Mouse (Mus musculus): ENCODE data around the gene Acap3. TPM values are rescaled to one million over a fixed set of nuclear protein-coding genes. Genes with fewer than 3 reads are reported as not detected.
A peak's percentile ranks its signal among the peaks of the same experiment; 100 is the strongest.

Acap3 gene
- polyA plus RNA-seq (2014; fragmentation: Nextera tagmentation; extraction: Ambion mirVana) = 67.8 and 76.7 TPM in 2 replicates

DNA sequence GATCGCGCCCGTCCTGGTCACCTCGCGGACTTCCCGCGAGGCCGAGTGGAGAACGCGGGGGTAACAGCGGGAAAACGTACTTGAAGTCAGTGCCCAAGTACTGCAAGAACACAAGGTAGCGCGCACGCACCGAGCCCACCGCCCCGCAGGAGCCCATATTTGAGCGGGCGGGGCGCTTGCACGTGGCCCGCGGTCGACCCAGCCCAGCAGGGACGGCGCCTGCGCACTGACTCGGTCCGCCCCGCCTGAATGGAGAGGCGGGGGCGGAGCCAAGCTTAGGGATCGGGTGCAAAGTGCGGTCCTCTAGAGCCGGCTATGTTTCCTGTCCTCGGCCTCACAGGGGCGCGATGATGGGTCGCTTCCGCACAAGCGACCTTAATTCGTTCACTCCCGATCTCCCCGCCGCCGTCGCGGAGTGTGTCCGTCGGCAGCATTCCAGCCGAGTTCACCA lies at the start of gene Acap3, which contains the start of gene Pusl1:
Gene Acap3, plus strand, starts transcription at position 272 of the 451 bp plus-strand sequence.
Gene Pusl1, minus strand, starts transcription at position 231 of the 451 bp plus-strand sequence.
- peak; percentile 83 for ATAC-seq (ENCODE audit: low read depth)
- H3K36me3 ChIP-seq (ENCODE audit: control insufficient read depth, insufficient read depth, low read length) = peaks cover 35% of the 10 kb centered on the region
- H3K4me1 ChIP-seq (ENCODE audit: control insufficient read depth, insufficient read depth, low read length) = peaks cover 34% of the 10 kb centered on the region

DNA sequence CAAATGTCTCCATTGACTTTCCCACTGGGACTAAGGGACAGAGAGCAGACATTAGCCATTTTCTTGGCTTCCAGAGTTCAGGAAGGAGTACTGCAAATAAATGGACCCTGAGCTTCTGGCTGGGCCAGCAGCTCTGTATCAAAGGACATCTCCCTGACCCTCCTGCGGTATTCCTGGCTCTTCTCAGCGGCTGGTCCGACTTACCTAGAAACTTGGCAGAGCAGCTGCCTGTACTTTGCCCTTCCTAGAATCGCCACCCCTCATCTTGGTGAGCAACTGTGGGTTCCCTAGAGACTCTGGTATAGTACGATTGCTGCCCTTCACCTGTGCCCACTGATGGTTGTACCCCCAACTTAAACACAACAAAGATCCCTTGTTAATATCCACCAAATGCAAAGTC lies 48.4 kb upstream of the Acap3 start:
- Histone ChIP-seq H3K4me1 (ENCODE audit: control insufficient read depth, insufficient read depth, low read length) (peaks cover 16% of the 10 kb centered on the region), H3K27ac (ENCODE audit: low read depth, low read length) (no peak overlapping the region), H3K4me3 (ENCODE audit: low read depth, low read length) (no peak overlapping the region), H3K27me3 (ENCODE audit: control insufficient read depth, insufficient read depth, low read length) (peaks cover 4% of the 10 kb centered on the region; the same call in 1 of the 2 replicates), H3K4me2 (ENCODE audit: low read depth, low read length) (no peak overlapping the region), H3K36me3 (ENCODE audit: control insufficient read depth, insufficient read depth, low read length) (peaks cover 4% of the 10 kb centered on the region; the same call in 1 of the 2 replicates), H3K9ac (replicated peaks; ENCODE audit: low read depth, low read length) (no peak overlapping the region), H3K9me3 (ENCODE audit: control insufficient read depth, low read length) (no peaks in the 10 kb centered on the region)
- ATAC-seq (ENCODE audit: low read depth) = no peak
- WGBS = 90% methylated on average over 5 of the region's 5 CpGs

More for the DNA sequence above, at the start of gene Acap3, which contains the start of gene Pusl1:
- H3K4me3 ChIP-seq (ENCODE audit: low read depth, low read length) = peak within 1 kb of the TSS; percentile 92
- peak within 1 kb of the TSS; percentile 98 for H3K4me2 ChIP-seq (ENCODE audit: low read depth, low read length)
- peak within 1 kb of the TSS; percentile 99 for H3K27ac ChIP-seq (ENCODE audit: low read depth, low read length)
- H3K9me3 ChIP-seq (ENCODE audit: control insufficient read depth, low read length) = no peaks in the 10 kb centered on the region
- under 1% methylated on average over 52 of the region's 52 CpGs for WGBS
- peak within 1 kb of the TSS; percentile 96 for H3K9ac ChIP-seq (replicated peaks; ENCODE audit: low read depth, low read length)
- no peaks in the 10 kb centered on the region for H3K27me3 ChIP-seq (ENCODE audit: control insufficient read depth, insufficient read depth, low read length)

DNA sequence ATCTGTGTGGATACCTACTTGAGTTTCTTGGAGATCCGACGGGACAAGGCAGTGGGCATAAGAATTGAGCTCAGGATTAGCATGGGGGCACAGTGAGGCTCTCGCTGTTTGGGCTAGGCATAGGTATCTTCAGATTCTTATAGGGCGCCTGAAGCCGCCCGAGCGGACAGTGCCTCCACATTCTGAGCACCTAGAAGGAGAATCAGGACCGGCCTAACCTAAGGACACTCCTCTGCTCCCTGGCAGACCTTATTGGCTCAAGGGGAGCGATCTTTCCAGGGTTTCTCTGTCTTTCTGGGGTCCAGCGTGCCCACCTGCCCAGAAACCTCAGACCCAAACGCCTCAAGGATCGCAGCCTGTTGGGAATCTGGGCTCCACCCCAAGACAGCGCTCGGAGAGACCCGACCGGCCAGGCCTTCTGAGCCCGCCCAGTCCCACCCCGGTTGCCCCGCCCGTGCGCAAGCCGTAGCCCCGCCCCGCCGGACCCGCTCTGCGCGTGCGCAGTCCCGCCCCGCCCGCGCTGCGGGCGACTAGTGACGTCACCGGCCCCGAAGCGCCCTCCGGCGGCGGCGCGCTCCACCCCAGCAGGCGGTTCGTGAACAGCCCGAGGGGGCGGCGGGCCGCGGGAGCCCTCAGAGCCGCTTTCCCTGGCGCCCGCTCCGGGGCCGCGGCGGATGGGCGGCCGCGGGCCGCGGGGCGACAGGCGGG lies 44.6 kb upstream of the Acap3 start, which contains the start of gene Dvl1:
Gene Dvl1, plus strand, starts transcription at position 532 of the 708 bp plus-strand sequence.
- H3K36me3 ChIP-seq (ENCODE audit: control insufficient read depth, insufficient read depth, low read length) = peaks cover 4% of the 10 kb centered on the region; the same call in 1 of the 2 replicates
- H3K9me3 ChIP-seq (ENCODE audit: control insufficient read depth, low read length) = no peaks in the 10 kb centered on the region
- peak within 1 kb of the TSS; percentile 81 for H3K27ac ChIP-seq (ENCODE audit: low read depth, low read length)
- no peaks in the 10 kb centered on the region for H3K27me3 ChIP-seq (ENCODE audit: control insufficient read depth, insufficient read depth, low read length)
- peak; percentile 89 for ATAC-seq (ENCODE audit: low read depth)
- H3K4me1 ChIP-seq (ENCODE audit: control insufficient read depth, insufficient read depth, low read length) = peaks cover 32% of the 10 kb centered on the region
- H3K9ac ChIP-seq (replicated peaks; ENCODE audit: low read depth, low read length) = peak within 1 kb of the TSS; percentile 88
- H3K4me2 ChIP-seq (ENCODE audit: low read depth, low read length) = peak within 1 kb of the TSS; percentile 89
- H3K4me3 ChIP-seq (ENCODE audit: low read depth, low read length) = peak within 1 kb of the TSS; percentile 88
- WGBS = 6% methylated on average over 47 of the region's 65 CpGs

DNA sequence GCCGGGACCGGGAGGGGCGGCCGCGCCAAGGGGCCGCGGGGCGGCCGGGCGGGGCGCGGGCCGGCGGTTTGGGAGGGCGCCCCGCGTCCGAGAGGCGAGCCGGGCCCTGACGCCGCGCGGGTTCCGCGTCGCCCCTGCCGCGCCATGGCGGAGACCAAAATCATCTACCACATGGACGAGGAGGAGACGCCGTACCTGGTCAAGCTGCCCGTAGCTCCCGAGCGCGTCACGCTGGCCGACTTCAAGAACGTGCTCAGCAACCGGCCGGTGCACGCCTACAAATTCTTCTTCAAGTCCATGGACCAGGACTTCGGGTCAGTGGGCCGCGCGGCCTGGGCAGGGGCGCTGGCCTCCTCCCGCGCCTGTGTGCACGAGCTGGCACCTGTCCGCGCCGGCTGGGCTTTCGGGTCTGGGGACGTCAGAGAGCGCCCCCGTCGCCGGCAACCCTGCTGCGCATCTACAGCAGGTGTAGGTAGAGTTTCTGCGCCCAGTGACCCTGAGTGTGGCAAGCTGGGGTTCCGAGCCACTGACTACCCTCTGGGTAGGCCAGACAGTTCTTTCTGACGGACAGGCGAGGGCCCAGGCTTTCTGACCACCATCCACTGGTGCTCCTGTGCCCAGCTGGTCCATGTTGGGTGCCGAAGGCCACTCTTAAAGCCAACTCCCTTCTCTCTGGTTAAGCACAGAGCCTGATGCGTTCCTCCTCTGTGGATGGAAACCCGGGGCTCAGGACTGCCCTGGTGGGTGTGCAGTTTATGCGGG lies 43.9 kb upstream of the Acap3 start:
- peak overlapping the region; percentile 81 for H3K27ac ChIP-seq (ENCODE audit: low read depth, low read length)
- ATAC-seq (ENCODE audit: low read depth) = peak; percentile 55
- no peaks in the 10 kb centered on the region for H3K27me3 ChIP-seq (ENCODE audit: control insufficient read depth, insufficient read depth, low read length)
- no peaks in the 10 kb centered on the region for H3K9me3 ChIP-seq (ENCODE audit: control insufficient read depth, low read length)
- H3K4me2 ChIP-seq (ENCODE audit: low read depth, low read length) = peak overlapping the region; percentile 89
- peak overlapping the region; percentile 88 for H3K4me3 ChIP-seq (ENCODE audit: low read depth, low read length)
- peaks cover 32% of the 10 kb centered on the region for H3K4me1 ChIP-seq (ENCODE audit: control insufficient read depth, insufficient read depth, low read length)
- WGBS = 2% methylated on average over 54 of the region's 69 CpGs
- peaks cover under 1% of the 10 kb centered on the region; the same call in 1 of the 2 replicates for H3K36me3 ChIP-seq (ENCODE audit: control insufficient read depth, insufficient read depth, low read length)
- peak overlapping the region; percentile 88 for H3K9ac ChIP-seq (replicated peaks; ENCODE audit: low read depth, low read length)

DNA sequence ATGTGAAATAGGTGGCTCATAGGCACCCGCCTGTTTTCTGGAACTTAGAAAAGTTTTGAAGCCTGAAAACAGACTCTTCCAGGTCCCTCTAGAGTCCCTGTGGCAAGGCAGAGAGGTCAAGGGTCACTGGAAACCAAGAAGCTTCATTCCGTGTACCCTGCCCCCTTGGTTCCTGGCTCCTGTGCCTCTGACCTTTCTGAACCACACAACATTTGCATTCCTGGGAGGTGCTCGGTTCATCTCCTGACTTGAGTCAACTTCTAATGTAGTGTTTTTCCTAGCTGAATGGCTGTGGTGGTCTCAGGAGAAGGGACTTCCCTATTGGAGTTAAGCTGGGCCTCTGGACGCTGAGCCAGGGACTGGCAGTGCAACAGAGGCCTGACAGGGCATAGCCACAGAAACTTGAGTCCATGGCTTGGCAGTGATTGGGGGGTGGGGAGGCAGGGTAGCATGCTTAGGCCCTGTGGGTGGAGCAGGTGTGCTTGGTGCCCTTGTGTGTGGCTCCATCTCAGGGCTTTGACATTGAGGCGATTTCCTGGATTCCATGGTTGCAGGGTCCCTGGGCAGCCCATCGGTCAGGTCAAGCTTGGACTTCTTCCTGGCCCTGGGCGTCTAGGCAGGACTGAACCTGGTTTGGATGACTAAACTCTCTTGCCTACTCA lies 43.1 kb upstream of the Acap3 start:
- Histone ChIP-seq H3K9me3 (ENCODE audit: control insufficient read depth, low read length) (no peaks in the 10 kb centered on the region), H3K4me3 (ENCODE audit: low read depth, low read length) (peak overlapping the region; percentile 88), H3K36me3 (ENCODE audit: control insufficient read depth, insufficient read depth, low read length) (no peaks in the 10 kb centered on the region), H3K4me2 (ENCODE audit: low read depth, low read length) (peak overlapping the region; percentile 89), H3K27me3 (ENCODE audit: control insufficient read depth, insufficient read depth, low read length) (no peaks in the 10 kb centered on the region), H3K9ac (replicated peaks; ENCODE audit: low read depth, low read length) (peak overlapping the region; percentile 88), H3K27ac (ENCODE audit: low read depth, low read length) (no peak overlapping the region), H3K4me1 (ENCODE audit: control insufficient read depth, insufficient read depth, low read length) (peaks cover 32% of the 10 kb centered on the region)
- no peak for ATAC-seq (ENCODE audit: low read depth)
- WGBS = 67% methylated on average over 7 of the region's 7 CpGs

DNA sequence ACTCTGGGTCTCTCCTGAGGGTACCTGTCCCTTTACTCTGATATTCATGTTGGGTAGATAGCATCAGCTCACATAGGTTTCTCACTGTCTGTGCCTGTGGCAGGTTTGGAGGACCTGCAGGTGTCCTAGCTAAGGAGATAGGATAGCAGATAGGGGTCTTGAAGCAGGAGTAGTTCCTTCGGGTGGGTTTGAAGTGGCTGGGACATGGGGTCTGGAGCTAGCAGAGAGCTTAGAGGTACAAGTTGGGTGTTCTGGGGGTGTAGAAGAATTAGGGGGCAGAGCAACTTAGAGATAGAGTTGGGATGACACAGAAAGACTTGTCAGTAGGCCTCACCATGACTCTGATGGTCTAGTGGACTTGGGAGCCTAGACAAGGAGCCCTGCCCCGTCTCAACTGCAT lies 42.2 kb upstream of the Acap3 start:
- WGBS = 94% methylated on average over 2 of the region's 2 CpGs
- Histone ChIP-seq H3K27ac (ENCODE audit: low read depth, low read length) (no peak overlapping the region), H3K9ac (replicated peaks; ENCODE audit: low read depth, low read length) (no peak overlapping the region), H3K4me2 (ENCODE audit: low read depth, low read length) (peak overlapping the region; percentile 89), H3K4me3 (ENCODE audit: low read depth, low read length) (no peak overlapping the region), H3K9me3 (ENCODE audit: control insufficient read depth, low read length) (no peaks in the 10 kb centered on the region), H3K27me3 (ENCODE audit: control insufficient read depth, insufficient read depth, low read length) (no peaks in the 10 kb centered on the region), H3K36me3 (ENCODE audit: control insufficient read depth, insufficient read depth, low read length) (peaks cover under 1% of the 10 kb centered on the region; the same call in 1 of the 2 replicates), H3K4me1 (ENCODE audit: control insufficient read depth, insufficient read depth, low read length) (peaks cover 32% of the 10 kb centered on the region)
- no peak for ATAC-seq (ENCODE audit: low read depth)

DNA sequence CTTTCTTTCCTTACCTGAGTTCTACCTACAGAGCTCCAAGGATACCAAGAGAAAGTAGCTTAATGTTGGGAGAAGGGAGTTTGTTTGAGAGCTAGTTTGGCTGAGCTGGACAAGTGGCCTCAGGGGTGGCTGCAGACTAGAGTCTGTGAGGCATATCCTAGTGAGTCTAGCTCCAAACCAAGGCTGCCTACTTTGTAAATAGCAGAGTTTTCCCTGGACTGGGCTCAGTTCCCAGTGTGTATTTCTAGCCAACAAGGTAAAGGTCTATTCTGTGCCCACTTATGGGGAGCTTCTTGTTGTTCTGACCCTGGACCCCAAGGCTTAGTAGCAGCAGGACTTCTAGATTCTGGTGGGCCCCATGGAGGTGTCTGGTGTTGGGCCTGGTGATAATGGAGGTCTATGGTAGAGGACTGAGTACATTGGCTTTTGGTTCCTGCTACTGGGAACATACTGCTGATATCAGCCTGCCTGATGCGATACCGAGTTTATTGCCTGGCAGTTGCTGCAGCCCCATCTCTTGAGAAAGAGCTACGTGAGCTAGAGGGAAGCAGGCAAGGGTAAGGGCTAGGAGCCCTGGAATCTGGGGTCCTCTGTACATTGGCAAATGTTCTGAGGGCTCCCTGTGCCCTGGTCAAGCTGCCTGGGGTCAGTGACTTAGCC lies 41.7 kb upstream of the Acap3 start:
- Histone ChIP-seq H3K27me3 (ENCODE audit: control insufficient read depth, insufficient read depth, low read length) (no peaks in the 10 kb centered on the region), H3K4me1 (ENCODE audit: control insufficient read depth, insufficient read depth, low read length) (peaks cover 32% of the 10 kb centered on the region), H3K36me3 (ENCODE audit: control insufficient read depth, insufficient read depth, low read length) (peaks cover 6% of the 10 kb centered on the region), H3K4me3 (ENCODE audit: low read depth, low read length) (no peak overlapping the region), H3K27ac (ENCODE audit: low read depth, low read length) (no peak overlapping the region), H3K4me2 (ENCODE audit: low read depth, low read length) (no peak overlapping the region), H3K9me3 (ENCODE audit: control insufficient read depth, low read length) (no peaks in the 10 kb centered on the region), H3K9ac (replicated peaks; ENCODE audit: low read depth, low read length) (no peak overlapping the region)
- 90% methylated on average over 3 of the region's 3 CpGs for WGBS
- ATAC-seq (ENCODE audit: low read depth) = no peak

DNA sequence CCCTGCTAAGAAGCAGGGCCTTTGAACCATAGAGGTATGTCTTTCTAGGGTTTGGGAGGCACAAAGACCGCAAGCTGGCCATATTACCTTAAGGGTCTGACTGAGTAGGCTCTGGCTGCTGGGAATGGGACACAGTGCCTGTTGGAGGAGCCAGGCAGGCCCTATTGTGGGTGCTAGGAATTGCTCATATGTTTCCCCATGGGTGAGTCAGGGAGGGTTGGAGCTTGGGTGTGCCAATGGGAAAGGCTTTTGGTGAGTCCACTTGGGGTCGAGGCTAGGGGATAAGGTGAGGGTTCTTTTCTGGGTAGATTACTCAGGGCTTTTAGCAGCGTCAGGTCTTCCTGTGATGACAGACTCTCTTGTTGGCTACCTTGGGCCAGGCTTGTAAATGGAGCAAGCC lies 40.3 kb upstream of the Acap3 start:
- Histone ChIP-seq H3K9ac (replicated peaks; ENCODE audit: low read depth, low read length) (no peak overlapping the region), H3K27ac (ENCODE audit: low read depth, low read length) (no peak overlapping the region), H3K4me3 (ENCODE audit: low read depth, low read length) (no peak overlapping the region), H3K9me3 (ENCODE audit: control insufficient read depth, low read length) (no peaks in the 10 kb centered on the region), H3K4me1 (ENCODE audit: control insufficient read depth, insufficient read depth, low read length) (peaks cover 31% of the 10 kb centered on the region), H3K36me3 (ENCODE audit: control insufficient read depth, insufficient read depth, low read length) (peaks cover 19% of the 10 kb centered on the region), H3K27me3 (ENCODE audit: control insufficient read depth, insufficient read depth, low read length) (no peaks in the 10 kb centered on the region), H3K4me2 (ENCODE audit: low read depth, low read length) (no peak overlapping the region)
- ATAC-seq (ENCODE audit: low read depth) = no peak
- WGBS = 91% methylated on average over 3 of the region's 3 CpGs

Measured in neural tube, embryonic 14.5 days (tissue).